Mouse (Mus musculus): Measurements from ENCODE around the gene Tnk2. TPM values are rescaled to one million over a fixed set of nuclear protein-coding genes. Genes with fewer than 3 reads are reported as not detected.

The Tnk2 gene
- polyA plus RNA-seq, 1 experiment = 119 TPM

- WGBS = under 1% methylated on average over 73 of the region's 73 CpGs
- DNase-seq = peak; percentile 93
Observed at GRCm38 (mm10) chr16:32608712-32609400, 34.8 kb upstream of the Tnk2 start, which contains the start of gene Tfrc. Gene Tfrc (plus strand): TSS chr16:32608920.

GRCm38 (mm10) chr16:32609401-32609779 lies 34.3 kb upstream of the Tnk2 start:
- H3K4me3 ChIP-seq (replicated peaks; ENCODE audit: extremely low read depth, low read depth, low read length) = peak overlapping the region; percentile 94
- TF ChIP-seq POLR2A (IDR thresholded peaks at IDR 0.05; ENCODE audit: borderline replicate concordance, extremely low read depth, low read depth, low read length) (no peak), CTCF (IDR thresholded peaks at IDR 0.05; ENCODE audit: insufficient read depth, low read length) (no peak)
- DNase-seq = no peak
- 3% methylated on average over 14 of the region's 14 CpGs for WGBS
- no peaks in the 10 kb centered on the region for H3K4me1 ChIP-seq (ENCODE audit: control insufficient read depth, insufficient read depth, low read length)

More at GRCm38 (mm10) chr16:32608712-32609400, 34.8 kb upstream of the Tnk2 start, which contains the start of gene Tfrc:
- Histone ChIP-seq H3K4me1 (ENCODE audit: control insufficient read depth, insufficient read depth, low read length) (no peaks in the 10 kb centered on the region), H3K4me3 (replicated peaks; ENCODE audit: extremely low read depth, low read depth, low read length) (peak within 1 kb of the TSS; percentile 94)
- TF ChIP-seq POLR2A (IDR thresholded peaks at IDR 0.05; ENCODE audit: borderline replicate concordance, extremely low read depth, low read depth, low read length) (peak; percentile 98), CTCF (IDR thresholded peaks at IDR 0.05; ENCODE audit: insufficient read depth, low read length) (no peak)

GRCm38 (mm10) chr16:32610460-32611255 lies 33.0 kb upstream of the Tnk2 start:
- no peak overlapping the region for H3K4me3 ChIP-seq (replicated peaks; ENCODE audit: extremely low read depth, low read depth, low read length)
- 60% methylated on average over 5 of the region's 5 CpGs for WGBS
- no peak for DNase-seq
- no peaks in the 10 kb centered on the region for H3K4me1 ChIP-seq (ENCODE audit: control insufficient read depth, insufficient read depth, low read length)
- TF ChIP-seq CTCF (IDR thresholded peaks at IDR 0.05; ENCODE audit: insufficient read depth, low read length) = no peak
- TF ChIP-seq POLR2A (IDR thresholded peaks at IDR 0.05; ENCODE audit: borderline replicate concordance, extremely low read depth, low read depth, low read length) = no peak

GRCm38 (mm10) chr16:32612052-32612451 lies 31.6 kb upstream of the Tnk2 start:
- 56% methylated on average over 1 of the region's 1 CpGs for WGBS
- TF ChIP-seq POLR2A (IDR thresholded peaks at IDR 0.05; ENCODE audit: borderline replicate concordance, extremely low read depth, low read depth, low read length) = no peak
- no peak for TF ChIP-seq CTCF (IDR thresholded peaks at IDR 0.05; ENCODE audit: insufficient read depth, low read length)
- Histone ChIP-seq H3K4me1 (ENCODE audit: control insufficient read depth, insufficient read depth, low read length) (no peaks in the 10 kb centered on the region), H3K4me3 (replicated peaks; ENCODE audit: extremely low read depth, low read depth, low read length) (no peak overlapping the region)
- DNase-seq = no peak

- Histone ChIP-seq H3K4me3 (replicated peaks; ENCODE audit: extremely low read depth, low read depth, low read length) (no peak overlapping the region), H3K4me1 (ENCODE audit: control insufficient read depth, insufficient read depth, low read length) (no peaks in the 10 kb centered on the region)
- WGBS = 61% methylated on average over 3 of the region's 3 CpGs
- no peak for TF ChIP-seq CTCF (IDR thresholded peaks at IDR 0.05; ENCODE audit: insufficient read depth, low read length)
- TF ChIP-seq POLR2A (IDR thresholded peaks at IDR 0.05; ENCODE audit: borderline replicate concordance, extremely low read depth, low read depth, low read length) = no peak
- DNase-seq = no peak
Observed at GRCm38 (mm10) chr16:32613269-32613834, 30.3 kb upstream of the Tnk2 start.

GRCm38 (mm10) chr16:32614047-32614446 lies 29.6 kb upstream of the Tnk2 start:
- DNase-seq = no peak
- Histone ChIP-seq H3K4me3 (replicated peaks; ENCODE audit: extremely low read depth, low read depth, low read length) (no peak overlapping the region), H3K4me1 (ENCODE audit: control insufficient read depth, insufficient read depth, low read length) (no peaks in the 10 kb centered on the region)
- no peak for TF ChIP-seq CTCF (IDR thresholded peaks at IDR 0.05; ENCODE audit: insufficient read depth, low read length)
- TF ChIP-seq POLR2A (IDR thresholded peaks at IDR 0.05; ENCODE audit: borderline replicate concordance, extremely low read depth, low read depth, low read length) = no peak
- WGBS = 30% methylated on average over 4 of the region's 4 CpGs

- TF ChIP-seq POLR2A (IDR thresholded peaks at IDR 0.05; ENCODE audit: borderline replicate concordance, extremely low read depth, low read depth, low read length) (no peak), CTCF (IDR thresholded peaks at IDR 0.05; ENCODE audit: insufficient read depth, low read length) (no peak)
- WGBS = 64% methylated on average over 1 of the region's 1 CpGs
- Histone ChIP-seq H3K4me3 (replicated peaks; ENCODE audit: extremely low read depth, low read depth, low read length) (no peak overlapping the region), H3K4me1 (ENCODE audit: control insufficient read depth, insufficient read depth, low read length) (no peaks in the 10 kb centered on the region)
- no peak for DNase-seq
Observed at GRCm38 (mm10) chr16:32618946-32619345, 24.7 kb upstream of the Tnk2 start.

- DNase-seq = no peak
- 81% methylated on average over 8 of the region's 8 CpGs for WGBS
- no peaks in the 10 kb centered on the region for H3K4me1 ChIP-seq (ENCODE audit: control insufficient read depth, insufficient read depth, low read length)
- TF ChIP-seq POLR2A (IDR thresholded peaks at IDR 0.05; ENCODE audit: borderline replicate concordance, extremely low read depth, low read depth, low read length) = no peak
- no peak for TF ChIP-seq CTCF (IDR thresholded peaks at IDR 0.05; ENCODE audit: insufficient read depth, low read length)
- no peak overlapping the region for H3K4me3 ChIP-seq (replicated peaks; ENCODE audit: extremely low read depth, low read depth, low read length)
Observed at GRCm38 (mm10) chr16:32628140-32628539, 15.5 kb upstream of the Tnk2 start.

GRCm38 (mm10) chr16:32632328-32632824 lies 11.3 kb upstream of the Tnk2 start:
- TF ChIP-seq CTCF (IDR thresholded peaks at IDR 0.05; ENCODE audit: insufficient read depth, low read length) (no peak), POLR2A (IDR thresholded peaks at IDR 0.05; ENCODE audit: borderline replicate concordance, extremely low read depth, low read depth, low read length) (no peak)
- DNase-seq = no peak
- Histone ChIP-seq H3K4me3 (replicated peaks; ENCODE audit: extremely low read depth, low read depth, low read length) (no peak overlapping the region), H3K4me1 (ENCODE audit: control insufficient read depth, insufficient read depth, low read length) (no peaks in the 10 kb centered on the region)
- 88% methylated on average over 4 of the region's 4 CpGs for WGBS
